Mouse (Mus musculus): ENCODE results near the gene Kcng1. TPM values are rescaled to one million over a fixed set of nuclear protein-coding genes. Genes with fewer than 3 reads are reported as not detected.

Gene Kcng1
- polyA plus RNA-seq, 1 experiment from 2014 or later: 0.12 TPM

DNA sequence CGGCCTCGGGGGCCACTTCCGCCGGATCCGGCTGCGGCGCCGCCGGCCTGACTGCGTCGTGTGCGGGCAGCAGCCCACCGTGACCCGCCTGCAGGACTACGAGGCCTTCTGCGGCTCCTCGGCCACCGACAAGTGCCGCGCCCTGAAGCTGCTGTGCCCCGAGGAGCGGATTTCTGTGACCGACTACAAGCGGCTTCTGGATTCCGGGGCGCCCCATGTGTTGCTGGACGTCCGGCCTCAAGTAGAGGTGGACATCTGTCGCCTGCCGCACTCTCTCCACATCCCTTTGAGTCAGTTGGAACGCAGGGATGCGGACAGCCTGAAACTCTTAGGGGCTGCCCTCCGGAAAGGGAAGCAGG is 50.1 kb downstream of the Kcng1 start:
- Histone ChIP-seq H3K4me2 (ENCODE audit: low read depth, low read length) (peak overlapping the region; percentile 99), H3K4me1 (ENCODE audit: control insufficient read depth, low read depth, low read length) (peaks cover 27% of the 10 kb centered on the region), H3K9ac (ENCODE audit: low read depth, low read length) (peak overlapping the region; percentile 92), H3K36me3 (ENCODE audit: control insufficient read depth, insufficient read depth) (peaks cover 7% of the 10 kb centered on the region), H3K27me3 (ENCODE audit: control insufficient read depth, insufficient read depth, low read depth, low read length) (no peaks in the 10 kb centered on the region), H3K4me3 (ENCODE audit: low read depth, low read length) (peak overlapping the region; percentile 99), H3K27ac (ENCODE audit: low read length) (no peak overlapping the region), H3K9me3 (replicated peaks; ENCODE audit: control insufficient read depth, low read length) (no peaks in the 10 kb centered on the region)
- WGBS (ENCODE audit: insufficient replicate concordance): 56% methylated on average over 33 of the region's 33 CpGs
- no peak for ATAC-seq (ENCODE audit: low read depth)

DNA sequence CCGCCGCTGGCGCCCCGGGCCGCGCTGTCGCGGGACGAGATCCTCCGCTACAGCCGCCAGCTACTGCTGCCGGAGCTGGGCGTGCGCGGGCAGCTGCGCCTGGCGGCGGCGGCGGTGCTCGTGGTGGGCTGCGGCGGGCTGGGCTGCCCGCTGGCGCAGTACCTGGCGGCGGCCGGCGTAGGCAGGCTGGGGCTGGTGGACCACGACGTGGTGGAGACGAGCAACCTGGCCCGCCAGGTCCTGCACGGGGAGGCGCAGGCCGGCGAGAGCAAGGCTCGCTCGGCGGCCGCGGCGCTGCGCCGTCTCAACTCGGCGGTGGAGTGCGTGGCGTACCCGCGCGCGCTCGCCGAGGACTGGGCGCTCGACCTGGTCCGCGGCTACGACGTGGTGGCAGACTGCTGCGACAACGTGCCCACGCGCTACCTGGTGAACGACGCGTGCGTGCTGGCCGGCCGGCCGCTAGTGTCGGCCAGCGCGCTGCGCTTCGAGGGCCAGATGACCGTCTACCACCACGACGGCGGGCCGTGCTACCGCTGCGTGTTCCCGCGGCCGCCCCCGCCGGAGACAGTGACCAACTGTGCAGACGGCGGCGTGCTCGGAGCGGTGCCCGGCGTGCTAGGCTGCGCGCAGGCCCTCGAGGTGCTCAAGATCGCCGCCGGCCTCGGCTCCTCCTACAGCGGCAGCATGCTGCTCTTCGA is 50.6 kb downstream of the Kcng1 start:
- Histone ChIP-seq H3K9me3 (replicated peaks; ENCODE audit: control insufficient read depth, low read length) (no peaks in the 10 kb centered on the region), H3K4me1 (ENCODE audit: control insufficient read depth, low read depth, low read length) (peaks cover 27% of the 10 kb centered on the region), H3K4me2 (ENCODE audit: low read depth, low read length) (peak overlapping the region; percentile 99), H3K4me3 (ENCODE audit: low read depth, low read length) (peak overlapping the region; percentile 99), H3K36me3 (ENCODE audit: control insufficient read depth, insufficient read depth) (peaks cover 10% of the 10 kb centered on the region), H3K9ac (ENCODE audit: low read depth, low read length) (peak overlapping the region; percentile 92), H3K27me3 (ENCODE audit: control insufficient read depth, insufficient read depth, low read depth, low read length) (no peaks in the 10 kb centered on the region), H3K27ac (ENCODE audit: low read length) (peak overlapping the region; percentile 93)
- ATAC-seq (ENCODE audit: low read depth): peak; percentile 48
- 2% methylated on average over 104 of the region's 105 CpGs for WGBS (ENCODE audit: insufficient replicate concordance)

DNA sequence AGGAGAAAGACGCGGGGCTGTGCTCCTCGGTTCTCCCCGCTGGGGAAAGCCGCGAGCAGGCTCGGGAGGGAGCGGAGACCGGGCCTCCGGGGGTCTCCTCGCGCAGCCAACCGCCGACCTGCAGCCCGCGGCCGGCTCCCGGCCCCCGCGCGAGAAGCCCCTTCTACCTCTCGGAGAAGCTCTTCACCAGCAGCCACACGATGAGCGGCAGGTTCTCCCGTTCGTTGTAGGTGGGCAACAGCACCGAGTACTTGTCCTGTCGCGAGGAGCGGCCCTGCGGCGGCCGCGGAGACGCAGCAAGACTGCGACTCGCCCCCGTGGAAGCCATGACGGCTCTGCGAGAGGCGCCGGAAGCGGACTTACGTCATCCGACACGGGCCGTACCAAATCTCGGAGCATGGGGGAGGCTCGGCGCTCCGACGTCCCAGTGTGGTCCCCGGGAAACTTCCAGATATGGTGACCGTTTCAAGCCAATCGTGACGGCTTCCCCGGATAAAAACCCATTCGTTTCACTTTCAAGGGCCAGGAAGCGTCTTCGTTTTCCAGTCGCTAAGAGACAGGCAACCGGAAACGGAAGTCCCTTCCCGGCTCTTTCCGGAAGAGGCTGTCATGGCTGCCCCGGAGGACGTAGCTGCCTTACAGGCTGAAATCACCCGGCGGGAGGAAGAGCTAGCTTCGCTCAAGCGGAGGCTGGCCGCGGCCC is 51.4 kb downstream of the Kcng1 start, which contains the start of the genes Gm20716, Dpm1 and Mocs3:
Gene Gm20716, minus strand, starts transcription at position 339 of the 703 bp plus-strand sequence.
Gene Dpm1, minus strand, starts transcription at position 566 of the 703 bp plus-strand sequence.
Gene Mocs3, plus strand, starts transcription at position 597 of the 703 bp plus-strand sequence.
- Histone ChIP-seq H3K4me3 (ENCODE audit: low read depth, low read length) (peak within 1 kb of the TSS; percentile 99), H3K9ac (ENCODE audit: low read depth, low read length) (peak within 1 kb of the TSS; percentile 92), H3K4me1 (ENCODE audit: control insufficient read depth, low read depth, low read length) (peaks cover 27% of the 10 kb centered on the region), H3K27me3 (ENCODE audit: control insufficient read depth, insufficient read depth, low read depth, low read length) (no peaks in the 10 kb centered on the region), H3K9me3 (replicated peaks; ENCODE audit: control insufficient read depth, low read length) (no peaks in the 10 kb centered on the region), H3K36me3 (ENCODE audit: control insufficient read depth, insufficient read depth) (peaks cover 16% of the 10 kb centered on the region), H3K4me2 (ENCODE audit: low read depth, low read length) (peak within 1 kb of the TSS; percentile 99), H3K27ac (ENCODE audit: low read length) (peak within 1 kb of the TSS; percentile 93)
- peak; percentile 81 for ATAC-seq (ENCODE audit: low read depth)
- WGBS (ENCODE audit: insufficient replicate concordance): under 1% methylated on average over 72 of the region's 73 CpGs

DNA sequence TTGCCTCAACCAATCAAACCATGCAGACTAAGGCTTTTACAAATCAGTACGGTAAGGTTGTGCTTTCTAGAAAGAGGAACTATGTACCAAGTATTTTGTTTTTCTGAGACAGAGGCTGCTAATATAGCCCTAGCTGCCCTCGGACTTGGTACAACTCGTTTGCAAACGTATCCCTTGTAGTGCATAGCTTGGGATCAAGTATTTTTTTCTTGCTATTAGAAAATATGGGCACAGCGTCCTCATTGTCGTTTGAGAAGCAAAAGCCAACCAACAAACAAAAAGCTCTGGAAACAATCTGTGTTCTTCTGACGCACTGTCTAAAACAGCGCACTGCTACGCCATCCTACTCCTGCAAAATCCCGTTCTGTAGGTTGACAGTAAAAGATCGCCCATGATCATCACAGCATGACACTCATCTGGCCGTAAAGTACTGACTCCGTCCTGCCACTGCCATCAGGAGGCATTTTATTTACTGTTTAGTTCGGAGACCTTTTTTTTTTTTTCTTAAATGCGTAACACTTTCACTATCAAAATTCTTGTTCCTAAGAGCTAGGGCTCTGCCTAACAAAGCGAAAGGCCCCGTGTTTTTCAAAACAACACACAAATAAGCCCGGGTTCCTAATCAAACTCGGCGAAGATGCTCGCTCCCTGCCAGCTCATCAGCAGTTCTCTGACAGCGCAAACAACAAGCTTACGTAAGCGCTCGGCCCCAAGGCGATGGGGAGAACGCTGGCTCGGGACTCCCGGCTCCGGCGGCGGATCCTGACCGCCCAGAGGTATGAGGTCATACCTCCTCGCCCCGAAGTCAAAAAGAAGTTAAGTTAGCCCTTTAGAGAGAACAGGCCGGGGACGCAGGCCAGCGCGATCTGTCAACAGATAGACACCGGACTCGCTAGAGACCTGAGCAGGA is 52.2 kb downstream of the Kcng1 start:
- ATAC-seq (ENCODE audit: low read depth): peak; percentile 55
- peaks cover 24% of the 10 kb centered on the region for H3K36me3 ChIP-seq (ENCODE audit: control insufficient read depth, insufficient read depth)
- 10% methylated on average over 41 of the region's 41 CpGs for WGBS (ENCODE audit: insufficient replicate concordance)

DNA sequence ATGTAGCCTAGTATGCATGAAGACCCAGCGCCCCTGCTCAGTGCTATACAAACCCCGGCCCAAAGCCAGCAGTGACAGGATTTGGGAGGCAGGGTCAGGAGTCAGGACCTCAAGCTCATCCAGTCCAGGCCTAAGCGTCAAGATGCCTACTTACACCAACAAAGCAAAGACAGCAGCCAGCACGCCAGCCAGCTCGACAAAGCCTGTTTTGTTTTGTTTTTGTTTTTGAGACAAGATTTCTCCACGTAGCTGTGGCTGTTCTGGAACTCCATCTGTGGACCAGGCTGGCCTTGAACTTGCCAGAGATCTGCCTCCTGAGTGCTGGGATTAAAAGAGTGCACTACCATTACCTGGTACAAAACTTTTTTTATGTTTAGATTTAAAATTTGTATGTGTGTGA is 58.2 kb downstream of the Kcng1 start:
- Histone ChIP-seq H3K9me3 (replicated peaks; ENCODE audit: control insufficient read depth, low read length) (no peaks in the 10 kb centered on the region), H3K36me3 (ENCODE audit: control insufficient read depth, insufficient read depth) (peaks cover 63% of the 10 kb centered on the region), H3K4me2 (ENCODE audit: low read depth, low read length) (no peak overlapping the region), H3K4me3 (ENCODE audit: low read depth, low read length) (no peak overlapping the region), H3K27ac (ENCODE audit: low read length) (no peak overlapping the region), H3K4me1 (ENCODE audit: control insufficient read depth, low read depth, low read length) (peaks cover 5% of the 10 kb centered on the region), H3K9ac (ENCODE audit: low read depth, low read length) (no peak overlapping the region), H3K27me3 (ENCODE audit: control insufficient read depth, insufficient read depth, low read depth, low read length) (no peaks in the 10 kb centered on the region)
- no peak for ATAC-seq (ENCODE audit: low read depth)
- WGBS (ENCODE audit: insufficient replicate concordance): 88% methylated on average over 6 of the region's 6 CpGs

More for the DNA sequence above, 52.2 kb downstream of the Kcng1 start:
- H3K9ac ChIP-seq (ENCODE audit: low read depth, low read length): peak overlapping the region; percentile 92
- H3K27ac ChIP-seq (ENCODE audit: low read length): peak overlapping the region; percentile 93
- H3K4me1 ChIP-seq (ENCODE audit: control insufficient read depth, low read depth, low read length): peaks cover 27% of the 10 kb centered on the region
- peak overlapping the region; percentile 99 for H3K4me3 ChIP-seq (ENCODE audit: low read depth, low read length)
- H3K27me3 ChIP-seq (ENCODE audit: control insufficient read depth, insufficient read depth, low read depth, low read length): no peaks in the 10 kb centered on the region
- H3K4me2 ChIP-seq (ENCODE audit: low read depth, low read length): peak overlapping the region; percentile 99
- H3K9me3 ChIP-seq (replicated peaks; ENCODE audit: control insufficient read depth, low read length): no peaks in the 10 kb centered on the region

DNA sequence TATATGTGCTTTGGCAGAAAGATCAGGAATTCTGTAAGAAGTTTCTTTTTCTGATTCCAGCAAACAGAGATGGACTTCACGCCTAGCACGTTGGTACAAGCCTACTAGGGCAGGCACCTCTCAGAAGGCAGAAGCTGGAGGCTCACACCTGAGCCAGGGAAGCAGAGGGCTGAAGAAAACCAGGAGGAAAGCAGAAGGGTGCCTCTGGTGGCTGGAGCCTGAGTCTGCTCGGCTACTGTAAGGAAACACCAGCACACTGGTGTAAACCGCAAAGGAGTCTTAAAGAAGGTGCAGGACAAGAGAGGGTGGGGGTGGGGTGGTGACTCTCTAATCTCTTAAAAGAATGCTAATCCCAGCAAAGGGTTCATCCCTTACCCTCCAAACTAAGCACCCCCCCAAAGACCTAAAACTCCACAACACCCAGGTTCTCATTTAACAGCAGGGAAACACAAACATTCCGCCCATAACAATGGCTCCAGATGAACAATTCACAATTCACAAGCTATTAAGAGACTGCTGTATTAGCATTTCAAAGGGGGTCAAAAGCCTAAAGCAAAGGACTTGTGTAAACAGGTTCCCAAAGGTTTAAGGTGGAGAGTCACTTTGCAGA is 67.6 kb downstream of the Kcng1 start:
- no peak overlapping the region for H3K9ac ChIP-seq (ENCODE audit: low read depth, low read length)
- H3K4me3 ChIP-seq (ENCODE audit: low read depth, low read length): no peak overlapping the region
- WGBS (ENCODE audit: insufficient replicate concordance): 59% methylated on average over 5 of the region's 5 CpGs
- no peak overlapping the region for H3K27ac ChIP-seq (ENCODE audit: low read length)
- peaks cover 54% of the 10 kb centered on the region for H3K36me3 ChIP-seq (ENCODE audit: control insufficient read depth, insufficient read depth)
- no peaks in the 10 kb centered on the region for H3K27me3 ChIP-seq (ENCODE audit: control insufficient read depth, insufficient read depth, low read depth, low read length)
- no peaks in the 10 kb centered on the region for H3K4me1 ChIP-seq (ENCODE audit: control insufficient read depth, low read depth, low read length)
- no peak overlapping the region for H3K4me2 ChIP-seq (ENCODE audit: low read depth, low read length)
- no peak for ATAC-seq (ENCODE audit: low read depth)
- H3K9me3 ChIP-seq (replicated peaks; ENCODE audit: control insufficient read depth, low read length): no peaks in the 10 kb centered on the region

Other genes with a start within 250 kb of the Kcng1 start
- gene Pard6b, start 200.7 kb downstream of the Kcng1 start, polyA plus RNA-seq (2015; fragmentation: Nextera tagmentation; extraction: Ambion mirVana): 2.3 and 2.7 TPM in 2 replicates
- 0.18 and 0.27 TPM in 2 replicates for gene Adnp, start 74.6 kb downstream of the Kcng1 start, polyA plus RNA-seq (2015; fragmentation: Nextera tagmentation; extraction: Ambion mirVana)
- 3.8 and 4.0 TPM in 2 replicates for gene Gm20716, start 51.4 kb downstream of the Kcng1 start, polyA plus RNA-seq (2015; fragmentation: Nextera tagmentation; extraction: Ambion mirVana)
- gene Dpm1, start 51.1 kb downstream of the Kcng1 start, polyA plus RNA-seq (2015; fragmentation: Nextera tagmentation; extraction: Ambion mirVana): 66.0 and 79.3 TPM in 2 replicates
- 2.4 and 2.7 TPM in 2 replicates for gene Mocs3, start 51.1 kb downstream of the Kcng1 start, polyA plus RNA-seq (2015; fragmentation: Nextera tagmentation; extraction: Ambion mirVana)

Data from liver, embryonic 16.5 days (tissue).